Mouse (Mus musculus) small intestine, adult 2 months (tissue): ENCODE data around the gene Ift81. TPM values are rescaled to one million over a fixed set of nuclear protein-coding genes. Genes with fewer than 3 reads are reported as not detected.

Experiments
- H3K27ac ChIP-seq: fragments of 200-500 bp; 2 replicates; pipeline ENCODE4 v1.5.1; 2012; ENCODE audit warnings: low read depth, low read length, control low read depth, inconsistent platforms; ENCODE audit not compliant: insufficient read depth
- H3K27me3 ChIP-seq: fragments of 200-500 bp; 2 replicates; pipeline ENCODE4 v1.6.1; 2012; ENCODE audit warnings: mild to moderate bottlenecking, moderate library complexity, low read length, inconsistent platforms; ENCODE audit not compliant: control insufficient read depth, insufficient read depth
- H3K36me3 ChIP-seq: fragments of 200-500 bp; 2 replicates; pipeline ENCODE4 v1.6.1; 2012; ENCODE audit warnings: mild to moderate bottlenecking, low read length, control low read depth, inconsistent platforms; ENCODE audit not compliant: control insufficient read depth, insufficient read depth
- H3K4me1 ChIP-seq: fragments of 200-500 bp; 2 replicates; pipeline ENCODE4 v1.6.1; 2012; ENCODE audit warnings: low read length, inconsistent platforms, mixed read lengths; ENCODE audit not compliant: control insufficient read depth, insufficient read depth, insufficient read length
- H3K4me3 ChIP-seq: fragments of 200-500 bp; 2 replicates; pipeline ENCODE4 v1.5.1; 2012; ENCODE audit warnings: low read depth, mild to moderate bottlenecking, control low read depth, inconsistent platforms, low read length, moderate library complexity
- CTCF ChIP-seq: fragments of 200-500 bp; IDR thresholded peaks from 2 replicates; pipeline ENCODE4 v1.5.1; 2012; ENCODE audit warnings: low read depth, mild to moderate bottlenecking, control low read depth, inconsistent platforms, low read length, moderate library complexity, mixed read lengths; ENCODE audit not compliant: insufficient replicate concordance, insufficient read length; ENCODE audit errors: extremely low read depth
- POLR2A ChIP-seq: fragments of 200-500 bp; IDR thresholded peaks from 2 replicates; pipeline ENCODE4 v1.6.1; 2012; ENCODE audit warnings: low read depth, mild to moderate bottlenecking, control low read depth, inconsistent platforms, low read length, moderate library complexity
- WGBS: fragments of 180-500 bp; shearing (Covaris S2); methylation state at CpG from one replicate; pipeline ENCODE4 v1.1.7; 2018; 5-methylcytosine and 5-hydroxymethylcytosine counted together
- polyA plus RNA-seq: library from polyadenylated mRNA; depleted of rRNA; stranded (reverse); fragments of >200 nt; gene quantifications from 2 replicates; pipeline ENCODE4 v1.2.3, GENCODE M21; 2012; rRNA removed

Ift81 gene
- polyA plus RNA-seq, 1 experiment: 0.15 TPM

DNA sequence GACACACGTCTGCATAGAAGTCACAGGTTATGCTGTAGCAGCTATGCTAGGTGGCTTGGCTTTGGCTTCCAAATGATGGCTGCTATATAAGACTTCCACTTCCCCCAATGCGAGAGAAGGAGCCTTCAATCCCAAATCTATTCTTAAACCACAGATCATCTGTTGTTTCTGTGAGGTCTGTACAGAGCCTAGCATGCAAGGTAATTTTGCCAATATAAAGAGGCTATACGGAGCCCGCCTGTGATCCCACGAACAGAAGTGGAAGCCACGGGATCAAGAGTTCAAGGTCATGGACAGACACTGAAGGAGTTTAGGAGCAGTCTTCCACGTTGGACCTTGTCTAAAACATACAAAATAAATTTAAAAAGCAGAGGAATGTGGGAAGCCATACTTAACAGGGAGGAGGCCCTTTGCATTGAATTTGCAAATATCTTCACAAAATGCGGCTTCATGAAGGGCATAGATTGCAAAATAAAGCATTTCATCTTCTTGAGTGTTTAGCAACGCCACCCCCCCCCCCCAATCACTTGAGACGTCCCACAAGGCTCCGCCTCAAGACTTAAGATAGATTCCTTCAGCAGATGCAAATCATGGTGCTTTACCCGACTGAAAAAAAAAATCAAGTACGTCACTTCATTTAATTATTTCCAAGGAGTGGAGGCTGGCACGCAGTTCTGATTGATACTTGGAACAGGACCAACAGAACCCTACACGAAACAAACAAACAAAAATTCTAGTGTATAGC lies 111.1 kb downstream of the Ift81 start:
- TF ChIP-seq CTCF: no peak
- TF ChIP-seq POLR2A: no peak
- H3K36me3 ChIP-seq: peaks cover 2% of the 10 kb centered on the region
- H3K27me3 ChIP-seq: no peaks in the 10 kb centered on the region
- 56% methylated on average over 15 of the region's 15 CpGs for WGBS
- peak overlapping the region; percentile 80 for H3K27ac ChIP-seq
- H3K4me1 ChIP-seq: no peaks in the 10 kb centered on the region; the same call in 1 of the 2 replicates
- peak overlapping the region; percentile 99 for H3K4me3 ChIP-seq

DNA sequence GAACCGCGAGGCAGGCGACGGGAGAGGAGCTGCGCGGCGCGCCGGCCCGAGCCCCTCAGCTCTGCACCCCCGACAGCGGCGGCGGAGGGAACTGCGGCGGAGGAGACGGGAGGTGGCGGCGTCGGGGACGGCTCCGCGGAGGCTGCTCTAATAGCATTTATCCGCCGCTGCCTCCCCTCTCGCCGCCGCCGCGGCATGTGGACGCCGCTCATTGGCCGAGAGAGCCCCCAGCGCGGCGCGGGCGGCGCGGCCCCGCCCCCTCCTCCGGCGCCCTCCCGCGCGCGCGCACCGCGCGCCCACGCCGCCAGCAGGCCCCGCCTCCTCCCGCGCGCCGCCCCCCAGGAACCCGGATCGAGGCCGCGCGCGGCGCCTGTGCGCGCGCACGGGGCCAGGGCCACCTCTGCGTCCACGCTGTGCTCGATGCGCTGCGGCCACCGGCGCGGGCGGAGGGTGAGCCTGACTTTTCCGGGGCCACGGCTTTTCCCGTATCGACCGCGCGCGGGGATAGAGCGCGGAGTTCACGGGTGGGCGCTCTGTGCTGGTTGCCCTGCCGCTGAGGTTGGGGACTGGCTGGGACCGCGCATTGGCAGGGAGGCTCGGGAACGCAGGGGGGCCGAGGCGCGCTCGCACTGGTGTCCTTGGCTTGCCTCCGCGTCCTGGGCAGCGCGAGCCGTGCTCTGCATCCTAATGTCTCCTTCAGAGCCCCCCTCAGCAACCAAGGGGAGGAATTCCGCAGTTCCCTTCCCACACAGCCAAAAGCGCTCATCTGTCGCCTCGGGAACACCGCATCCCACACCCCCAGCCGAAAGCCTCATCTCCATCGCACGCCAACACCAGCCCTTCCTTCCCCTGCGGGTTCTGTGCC lies 112.0 kb downstream of the Ift81 start, which contains the start of gene Atp2a2:
TSS of gene Atp2a2 (minus strand) at position 149 of the 865 bp plus-strand sequence.
- H3K27ac ChIP-seq: peak within 1 kb of the TSS; percentile 80
- WGBS: under 1% methylated on average over 106 of the region's 113 CpGs
- H3K4me3 ChIP-seq: peak within 1 kb of the TSS; percentile 99
- no peaks in the 10 kb centered on the region; the same call in 1 of the 2 replicates for H3K4me1 ChIP-seq
- H3K27me3 ChIP-seq: no peaks in the 10 kb centered on the region
- TF ChIP-seq POLR2A: peak; percentile 90
- TF ChIP-seq CTCF: peak; percentile 31; the same call in 1 of the 2 replicates
- H3K36me3 ChIP-seq: peaks cover 9% of the 10 kb centered on the region

DNA sequence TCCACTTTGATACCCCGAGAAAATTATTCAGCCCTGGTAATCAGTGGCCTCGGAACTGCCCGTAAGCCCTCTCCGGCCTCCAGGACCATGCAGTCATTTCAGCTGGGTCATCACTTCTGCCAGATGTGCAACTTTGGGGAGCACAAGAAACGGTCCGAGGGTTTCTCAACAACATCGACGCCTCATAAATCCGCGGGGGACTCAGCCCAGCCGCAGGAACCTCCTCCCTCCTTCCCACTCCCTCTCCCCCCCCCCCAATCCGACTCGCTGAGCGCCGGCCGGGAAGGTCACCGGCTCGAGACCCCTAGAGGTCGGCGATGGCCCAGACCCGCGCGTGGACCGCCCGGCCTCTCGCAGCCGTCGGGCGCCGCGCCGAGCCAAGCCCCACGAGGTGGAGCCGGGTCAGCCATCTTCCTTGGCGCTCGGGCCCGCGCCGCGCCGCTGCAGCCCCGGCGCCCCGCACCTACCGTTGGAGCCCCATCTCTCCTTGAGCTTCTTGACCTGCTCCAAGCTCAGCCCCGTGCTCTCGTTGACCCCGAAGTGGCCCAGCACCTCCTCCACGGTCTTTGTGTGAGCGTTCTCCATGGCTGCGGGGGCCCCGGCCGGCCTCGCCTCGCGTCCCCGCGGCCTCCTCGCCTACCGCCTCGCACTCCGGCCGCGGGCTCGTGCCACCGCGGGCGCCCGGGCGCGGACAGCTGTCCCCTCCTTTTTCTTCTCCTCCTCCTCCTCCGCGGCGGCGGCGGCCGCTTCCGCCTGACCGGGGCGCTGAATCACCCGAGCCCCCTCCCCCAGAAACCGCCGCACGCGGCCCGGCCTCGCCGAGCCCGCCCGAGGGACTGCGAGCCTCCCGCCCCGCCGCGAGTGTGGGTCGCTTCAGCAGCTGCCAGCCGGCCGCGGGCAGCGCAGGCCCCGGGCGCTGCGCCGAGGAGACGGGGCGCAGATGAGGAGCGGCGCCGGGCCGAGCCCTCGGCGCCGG lies 112.9 kb downstream of the Ift81 start:
- WGBS: under 1% methylated on average over 111 of the region's 113 CpGs

DNA sequence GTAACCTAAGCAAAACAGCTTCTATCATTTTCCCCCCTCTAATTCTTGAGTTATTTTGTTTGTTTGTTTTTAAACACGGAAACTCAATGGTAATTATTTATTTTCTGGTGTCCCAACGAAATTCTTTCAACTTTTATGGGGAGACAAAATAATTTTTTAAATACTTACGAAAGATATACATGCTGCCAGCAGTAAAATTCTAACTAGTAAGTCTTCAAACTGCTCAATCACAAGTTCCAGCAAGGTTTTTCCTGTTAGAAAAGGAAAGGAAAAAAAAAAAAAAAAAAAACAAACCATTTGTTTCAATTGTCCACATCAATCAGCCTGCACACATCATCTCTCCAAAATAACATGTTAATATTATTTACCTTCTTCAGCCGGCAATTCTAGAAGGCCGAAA lies 113.8 kb downstream of the Ift81 start:
- H3K27me3 ChIP-seq: no peaks in the 10 kb centered on the region
- H3K36me3 ChIP-seq: peaks cover 23% of the 10 kb centered on the region
- peak overlapping the region; percentile 71; the same call in 1 of the 2 replicates for H3K27ac ChIP-seq
- peaks cover 2% of the 10 kb centered on the region; the same call in 1 of the 2 replicates for H3K4me1 ChIP-seq
- WGBS: 8% methylated on average over 5 of the region's 5 CpGs
- TF ChIP-seq POLR2A (no peak), CTCF (no peak)
- peak overlapping the region; percentile 69; the same call in 1 of the 2 replicates for H3K4me3 ChIP-seq

More for the DNA sequence above, 112.9 kb downstream of the Ift81 start:
- peaks cover 15% of the 10 kb centered on the region for H3K36me3 ChIP-seq
- peak overlapping the region; percentile 71 for H3K27ac ChIP-seq
- H3K4me3 ChIP-seq: peak overlapping the region; percentile 69
- no peak; the same call in 1 of the 2 replicates for TF ChIP-seq POLR2A
- no peak for TF ChIP-seq CTCF
- no peaks in the 10 kb centered on the region; the same call in 1 of the 2 replicates for H3K4me1 ChIP-seq
- no peaks in the 10 kb centered on the region for H3K27me3 ChIP-seq

Other genes with a start within 250 kb of the Ift81 start
- gene Gpn3, start 242.6 kb downstream of the Ift81 start, polyA plus RNA-seq: 22.4 and 32.6 TPM in 2 replicates
- 3.2 and 3.5 TPM in 2 replicates for gene Fam216a, start 242.2 kb downstream of the Ift81 start, polyA plus RNA-seq
- 46.5 and 105 TPM in 2 replicates for gene Arpc3, start 222.6 kb downstream of the Ift81 start, polyA plus RNA-seq
- gene Anapc7, start 192.8 kb downstream of the Ift81 start, polyA plus RNA-seq: 9.1 and 17.2 TPM in 2 replicates
- 47.2 and 60.1 TPM in 2 replicates for gene Atp2a2, start 112.3 kb downstream of the Ift81 start, polyA plus RNA-seq
- gene P2rx7, start 29.4 kb upstream of the Ift81 start, polyA plus RNA-seq: 12.0 and 24.3 TPM in 2 replicates
- gene P2rx4, start 93.0 kb upstream of the Ift81 start, polyA plus RNA-seq: 26.6 and 61.9 TPM in 2 replicates
- gene Camkk2, start 164.9 kb upstream of the Ift81 start, polyA plus RNA-seq: 6.8 and 6.9 TPM in 2 replicates
- gene Anapc5, start 206.8 kb upstream of the Ift81 start, polyA plus RNA-seq: 54.8 and 94.7 TPM in 2 replicates
- 3.0 and 3.7 TPM in 2 replicates for gene Rnf34, start 235.5 kb upstream of the Ift81 start, polyA plus RNA-seq